Mouse (Mus musculus) MEL (cell line): ENCODE results near the gene Fbxl5. TPM values are rescaled to one million over a fixed set of nuclear protein-coding genes. Genes with fewer than 3 reads are reported as not detected.

ENCODE experiments used
- DNase-seq: peaks from one replicate; pipeline ENCODE4 v3.0.0; 2011; ENCODE audit warnings: low read depth, low spot score
- H3K27ac ChIP-seq: 2 replicates; pipeline ENCODE4 v1.5.1; 2012; ENCODE audit warnings: low read depth, mild to moderate bottlenecking, control low read depth, low read length, moderate library complexity; ENCODE audit not compliant: control insufficient read depth
- H3K27me3 ChIP-seq, 2 experiments: fragments of 150-350 bp in 1 of 2; sonication (generic) in 1 of 2; 2 replicates each; pipeline ENCODE4 v1.6.1; 2012; ENCODE audit warnings: low read length in 2 of 2, mild to moderate bottlenecking in 2 of 2, improper control_type of control experiment in 1 of 2, moderate library complexity in 1 of 2; ENCODE audit not compliant: insufficient read depth in 2 of 2, control insufficient read depth in 1 of 2
- H3K36me3 ChIP-seq, 2 experiments: 2 replicates each; pipeline ENCODE4 v1.6.1; 2012 to 2014; ENCODE audit warnings: low read length in 2 of 2, improper control_type of control experiment in 1 of 2, inconsistent platforms in 1 of 2, mild to moderate bottlenecking in 1 of 2; ENCODE audit not compliant: insufficient read depth in 2 of 2, control insufficient read depth in 1 of 2
- H3K4me1 ChIP-seq, 2 experiments: fragments of 150-350 bp in 1 of 2; sonication (generic) in 1 of 2; 2 replicates each; pipeline ENCODE4 v1.6.1; 2012; ENCODE audit warnings: low read length in 2 of 2, improper control_type of control experiment in 1 of 2, mild to moderate bottlenecking in 1 of 2; ENCODE audit not compliant: insufficient read depth in 2 of 2, control insufficient read depth in 1 of 2
- H3K4me3 ChIP-seq, 2 experiments: fragments of 150-350 bp in 1 of 2; sonication (generic) in 1 of 2; 2 replicates each; pipeline ENCODE4 v1.5.1; 2012; ENCODE audit warnings: low read depth in 2 of 2, low read length in 2 of 2, mild to moderate bottlenecking in 2 of 2, moderate library complexity in 2 of 2, control low read depth in 1 of 2, improper control_type of control experiment in 1 of 2; ENCODE audit not compliant: control insufficient read depth in 1 of 2, insufficient read depth in 1 of 2
- H3K79me2 ChIP-seq: 2 replicates; pipeline ENCODE4 v1.6.1; 2012; ENCODE audit warnings: mild to moderate bottlenecking, low read length, moderate library complexity; ENCODE audit not compliant: control insufficient read depth, poor library complexity, insufficient read depth
- H3K9ac ChIP-seq: 2 replicates; pipeline ENCODE4 v1.6.1; 2012; ENCODE audit warnings: low read depth, mild to moderate bottlenecking, control low read depth, low read length, moderate library complexity; ENCODE audit not compliant: control insufficient read depth, poor library complexity, severe bottlenecking
- H3K9me3 ChIP-seq: fragments of 150-350 bp; sonication (generic); replicated peaks from 2 replicates; pipeline ENCODE4 v1.6.1; 2012; ENCODE audit warnings: mild to moderate bottlenecking, low read length, improper control_type of control experiment, moderate library complexity; ENCODE audit not compliant: insufficient read depth
- CHD1 ChIP-seq: IDR thresholded peaks from 2 replicates; pipeline ENCODE4 v1.6.1; 2012; ENCODE audit warnings: low read depth, mild to moderate bottlenecking, inconsistent platforms, low read length, improper control_type of control experiment
- ELF1 ChIP-seq: IDR thresholded peaks from 2 replicates; pipeline ENCODE4 v1.6.1; 2014; ENCODE audit warnings: low read depth, mild to moderate bottlenecking, inconsistent platforms, low read length, improper control_type of control experiment, moderate library complexity
- EP300 ChIP-seq, 2 experiments: IDR thresholded peaks; 2 replicates each; pipeline ENCODE4 v1.6.1; 2011; ENCODE audit warnings: improper control_type of control experiment in 2 of 2, low read length in 2 of 2, low read depth in 1 of 2, mild to moderate bottlenecking in 1 of 2
- GATA1 ChIP-seq: IDR thresholded peaks from 2 replicates; pipeline ENCODE4 v1.6.1; 2011; ENCODE audit warnings: low read depth, low read length, improper control_type of control experiment
- HCFC1 ChIP-seq: IDR thresholded peaks from 2 replicates; pipeline ENCODE4 v1.6.1; 2012; ENCODE audit warnings: low read depth, mild to moderate bottlenecking, inconsistent platforms, low read length, improper control_type of control experiment, moderate library complexity
- JUND ChIP-seq: IDR thresholded peaks from 2 replicates; pipeline ENCODE4 v1.6.1; 2011; ENCODE audit warnings: low read depth, mild to moderate bottlenecking, improper control_type of control experiment, low read length
- KAT2A ChIP-seq: conservative IDR thresholded peaks from 2 replicates; pipeline ENCODE4 v1.6.1; 2012; ENCODE audit warnings: low read depth, low read length, improper control_type of control experiment, inconsistent platforms
- MAFK ChIP-seq: IDR thresholded peaks from 2 replicates; pipeline ENCODE4 v1.6.1; 2011; ENCODE audit warnings: low read depth, mild to moderate bottlenecking, low read length, improper control_type of control experiment, borderline replicate concordance
- MYB ChIP-seq: IDR thresholded peaks from 2 replicates; pipeline ENCODE4 v1.6.1; 2011; ENCODE audit warnings: mild to moderate bottlenecking, low read depth, low read length, improper control_type of control experiment
- NELFE ChIP-seq: IDR thresholded peaks from 2 replicates; pipeline ENCODE4 v1.6.1; 2011; ENCODE audit warnings: low read depth, low read length, improper control_type of control experiment
- NRF1 ChIP-seq: IDR thresholded peaks from 2 replicates; pipeline ENCODE4 v1.6.1; 2014; ENCODE audit warnings: low read depth, mild to moderate bottlenecking, inconsistent platforms, low read length, improper control_type of control experiment, moderate library complexity; ENCODE audit not compliant: poor library complexity, insufficient read depth, severe bottlenecking
- POLR2A ChIP-seq, 2 experiments: IDR thresholded peaks; 2 replicates each; pipeline ENCODE4 v1.6.1; 2011 to 2012; ENCODE audit warnings: low read length in 2 of 2, mild to moderate bottlenecking in 2 of 2, control low read depth in 1 of 2, improper control_type of control experiment in 1 of 2, low read depth in 1 of 2, moderate library complexity in 1 of 2; ENCODE audit not compliant: control insufficient read depth in 1 of 2, insufficient read depth in 1 of 2, poor library complexity in 1 of 2
- POLR2AphosphoS2 ChIP-seq: IDR thresholded peaks from 2 replicates; pipeline ENCODE4 v1.6.1; 2011; ENCODE audit warnings: low read length, improper control_type of control experiment
- POLR2AphosphoS5 ChIP-seq: IDR thresholded peaks from 2 replicates; pipeline ENCODE4 v1.6.1; 2012; ENCODE audit warnings: low read depth, borderline replicate concordance, mild to moderate bottlenecking, inconsistent platforms, low read length, moderate library complexity, mixed read lengths
- RAD21 ChIP-seq: IDR thresholded peaks from 2 replicates; pipeline ENCODE4 v1.6.1; 2011; ENCODE audit warnings: mild to moderate bottlenecking, low read depth, low read length, improper control_type of control experiment
- RCOR1 ChIP-seq: IDR thresholded peaks from 2 replicates; pipeline ENCODE4 v1.6.1; 2012; ENCODE audit warnings: low read depth, mild to moderate bottlenecking, inconsistent platforms, low read length, improper control_type of control experiment
- SMC3 ChIP-seq: IDR thresholded peaks from 2 replicates; pipeline ENCODE4 v1.6.1; 2011; ENCODE audit warnings: low read depth, low read length, improper control_type of control experiment
- TBP ChIP-seq: IDR thresholded peaks from 2 replicates; pipeline ENCODE4 v1.8.0; 2011; ENCODE audit warnings: low read depth, low read length, improper control_type of control experiment
- USF1 ChIP-seq: IDR thresholded peaks from 2 replicates; pipeline ENCODE4 v1.6.1; 2014; ENCODE audit warnings: low read depth, mild to moderate bottlenecking, inconsistent platforms, low read length, improper control_type of control experiment, moderate library complexity
- ZC3H11A ChIP-seq: IDR thresholded peaks from 2 replicates; pipeline ENCODE4 v1.6.1; 2012; ENCODE audit warnings: low read depth, mild to moderate bottlenecking, inconsistent platforms, low read length, improper control_type of control experiment
- ZKSCAN1 ChIP-seq: IDR thresholded peaks from 2 replicates; pipeline ENCODE4 v1.6.1; 2012; ENCODE audit warnings: low read depth, mild to moderate bottlenecking, inconsistent platforms, low read length, improper control_type of control experiment, moderate library complexity
- ZMIZ1 ChIP-seq: IDR thresholded peaks from 2 replicates; pipeline ENCODE4 v1.6.1; 2012; ENCODE audit warnings: low read depth, mild to moderate bottlenecking, inconsistent platforms, low read length, improper control_type of control experiment, moderate library complexity
- polyA plus RNA-seq, 2 experiments: library from polyadenylated mRNA; stranded (reverse) in 1 of 2; unstranded in 1 of 2; fragments of >175 nt in 1 of 2; fragments of >200 nt in 1 of 2; gene quantifications; 2 replicates each; pipeline versions ENCODE4 v1.2.1 to v1.2.4; 2012; ENCODE audit warnings: low replicate concordance in 2 of 2, low read depth in 1 of 2; ENCODE audit not compliant: insufficient read length in 2 of 2, insufficient read depth in 1 of 2, missing spikeins in 1 of 2
- total RNA-seq: library from RNA; depleted of rRNA; stranded (reverse); fragments of 300-350 nt; gene quantifications from 2 replicates; pipeline ENCODE4 v1.2.3, GENCODE M21; 2012

The Fbxl5 gene
- total and polyA plus RNA-seq, 3 experiments: 22.8 to 25.7 TPM; not detected in 1

DNA sequence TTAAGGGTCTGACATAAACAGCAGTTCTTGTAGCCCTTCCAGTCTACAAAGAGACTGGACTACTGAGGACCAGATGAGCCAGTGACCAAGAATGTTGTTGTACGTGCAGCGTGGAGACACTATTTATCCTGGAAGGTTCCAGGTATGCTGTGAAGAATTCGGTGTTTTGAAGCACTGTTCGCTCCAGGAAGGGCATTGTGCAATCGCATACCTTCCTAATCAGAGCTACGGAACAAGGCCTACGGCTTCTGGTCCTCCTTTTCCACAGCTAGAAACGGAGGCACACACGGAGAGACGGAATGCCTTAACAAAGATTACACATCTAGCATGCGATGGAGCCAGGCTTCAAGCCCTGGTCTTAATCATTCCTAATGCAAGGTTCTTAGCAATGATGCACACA, 653 bp downstream of the Fbxl5 start:
- Histone ChIP-seq H3K27me3 (peaks cover under 1 to 10% of the 10 kb centered on the region in 2 experiments; a peak in 2 of 4 replicates), H3K9me3 (no peaks in the 10 kb centered on the region), H3K4me3 (no peak overlapping the region), H3K27ac (no peak overlapping the region), H3K4me1 (no peaks in the 10 kb centered on the region), H3K79me2 (no peaks in the 10 kb centered on the region), H3K36me3 (no peaks in the 10 kb centered on the region), H3K9ac (no peak overlapping the region)
- DNase-seq: no peak
- TF ChIP-seq ZMIZ1: no peak
- TF ChIP-seq POLR2AphosphoS2: no peak
- no peak for TF ChIP-seq JUND
- TF ChIP-seq EP300 (IDR thresholded peaks at IDR 0.05; ENCODE audit: low read depth in 1 of 2, low read length in 2 of 2): no peak
- no peak for TF ChIP-seq TBP

DNA sequence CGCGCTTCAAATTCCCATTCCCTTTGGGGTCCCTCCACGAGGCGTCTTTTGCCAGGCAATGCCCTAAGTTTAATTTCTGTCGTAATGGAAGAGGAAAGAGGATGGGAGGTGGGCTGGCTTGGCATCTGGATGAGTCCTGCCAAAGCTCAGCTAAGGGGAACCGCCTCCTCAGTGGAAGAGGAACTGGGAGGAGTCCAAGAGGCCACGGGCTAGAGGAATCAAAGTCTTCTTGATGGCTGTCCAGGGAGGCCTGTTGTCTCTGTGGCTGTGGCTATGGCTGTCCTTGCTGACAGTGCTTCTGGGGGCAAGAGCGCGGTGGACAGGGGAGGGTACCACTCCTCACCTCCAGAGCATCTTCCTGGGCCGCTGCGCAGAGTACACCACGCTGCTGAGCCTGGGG, 2.7 kb downstream of the Fbxl5 start, which contains the start of gene Bst1:
Gene Bst1, plus strand, starts transcription at position 191 of the 400 bp plus-strand sequence.
- H3K27me3 ChIP-seq: peaks cover 2 to 10% of the 10 kb centered on the region in 2 experiments; a peak in 3 of 4 replicates
- no peak within 1 kb of the TSS for H3K9ac ChIP-seq
- no peak within 1 kb of the TSS for H3K4me3 ChIP-seq
- no peak within 1 kb of the TSS for H3K27ac ChIP-seq
- DNase-seq: no peak
- H3K79me2 ChIP-seq: no peaks in the 10 kb centered on the region
- TF ChIP-seq POLR2A (IDR thresholded peaks at IDR 0.05; ENCODE audit: control insufficient read depth in 1 of 2, insufficient read depth in 1 of 2, low read depth in 1 of 2, low read length in 2 of 2, poor library complexity in 1 of 2) (no peak), GATA1 (no peak), ZKSCAN1 (no peak), NELFE (no peak), SMC3 (no peak), NRF1 (no peak), POLR2AphosphoS5 (no peak), EP300 (IDR thresholded peaks at IDR 0.05; ENCODE audit: low read depth in 1 of 2, low read length in 2 of 2) (no peak), ELF1 (no peak), MYB (no peak), HCFC1 (no peak)
- no peaks in the 10 kb centered on the region for H3K36me3 ChIP-seq
- no peaks in the 10 kb centered on the region for H3K4me1 ChIP-seq
- H3K9me3 ChIP-seq: no peaks in the 10 kb centered on the region

- Histone ChIP-seq H3K9ac (no peak overlapping the region), H3K4me1 (no peaks in the 10 kb centered on the region), H3K79me2 (no peaks in the 10 kb centered on the region), H3K27ac (no peak overlapping the region), H3K4me3 (no peak overlapping the region), H3K9me3 (no peaks in the 10 kb centered on the region), H3K27me3 (peaks cover 2 to 10% of the 10 kb centered on the region in 2 experiments), H3K36me3 (no peaks in the 10 kb centered on the region)
- no peak for TF ChIP-seq RCOR1
- no peak for TF ChIP-seq NRF1
- TF ChIP-seq GATA1: no peak
- TF ChIP-seq CHD1: no peak
- TF ChIP-seq ZC3H11A: no peak
- TF ChIP-seq ZMIZ1: no peak
- no peak for TF ChIP-seq MAFK
- no peak for TF ChIP-seq ELF1
- no peak for TF ChIP-seq KAT2A
- TF ChIP-seq HCFC1: no peak
- TF ChIP-seq ZKSCAN1: no peak
- TF ChIP-seq USF1: no peak
- TF ChIP-seq RAD21: no peak
- TF ChIP-seq, all 39 proteins: peak for 0
- no peak for DNase-seq
Observed at GRCm38 (mm10) chr5:43815769-43816168, 5.7 kb downstream of the Fbxl5 start.
